ENCODE assay signal across 12 mouse cellular contexts in the genomic region with DNA sequence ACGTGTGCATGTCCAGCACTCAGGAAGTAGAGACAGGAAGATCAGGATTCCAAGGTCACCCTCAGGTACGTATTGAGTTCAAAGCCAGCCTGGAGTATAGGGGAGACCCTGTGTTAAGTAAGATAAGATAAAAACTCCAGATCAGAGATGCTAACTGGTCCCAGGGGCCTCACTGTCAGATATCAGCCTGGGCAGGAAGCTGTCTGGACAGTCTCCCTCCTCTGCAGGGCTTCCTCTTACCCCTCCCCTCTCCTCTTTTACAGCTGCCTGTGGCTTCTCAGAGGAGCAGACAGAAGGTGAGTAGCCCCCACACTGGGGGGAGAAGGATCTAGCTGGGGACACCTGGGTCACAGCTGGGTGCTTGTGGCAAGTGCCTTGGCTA. TPM values are rescaled to one million over a fixed set of nuclear protein-coding genes. Genes with fewer than 3 reads are reported as not detected.
A peak's percentile ranks its signal among the peaks of the same experiment; 100 is the strongest.
DNase-seq lines count a peak whose midpoint lies in the region; ATAC-seq lines count a peak whose summit lies in the region.
"Had no signal": no experiment of that assay in that cellular context is flagged by ENCODE, and none has a peak within 500 bp of the region (broad histone marks: within the 10 kb centered on the region; RNA-seq: fewer than 3 reads in every experiment).

No protein-coding gene starts in this region.

- no peaks in the 10 kb centered on the region for H3K9me3 ChIP-seq in neural tube, embryonic 12.5 days
- H3K9me3 ChIP-seq in embryonic facial prominence, embryonic 10.5 days = no peaks in the 10 kb centered on the region
- H3K9me3 ChIP-seq in liver, embryonic 13.5 days (replicated peaks) = no peaks in the 10 kb centered on the region
- H3K9me3 ChIP-seq: embryonic facial prominence, embryonic 15.5 days; limb, embryonic 13.5 days had no signal

- no peaks in the 10 kb centered on the region for H3K27me3 ChIP-seq in neural tube, embryonic 12.5 days (replicated peaks)
- H3K27me3 ChIP-seq in embryonic facial prominence, embryonic 10.5 days (replicated peaks; ENCODE audit: low read depth, poor library complexity, severe bottlenecking) = peaks cover 13% of the 10 kb centered on the region
- no peaks in the 10 kb centered on the region for H3K27me3 ChIP-seq in liver, embryonic 13.5 days
- H3K27me3 ChIP-seq: embryonic facial prominence, embryonic 15.5 days; limb, embryonic 13.5 days had no signal

- no peak overlapping the region for H3K4me3 ChIP-seq in neural tube, embryonic 12.5 days
- H3K4me3 ChIP-seq in embryonic facial prominence, embryonic 10.5 days = peak overlapping the region; percentile 32; the same call in 1 of the 2 replicates
- H3K4me3 ChIP-seq in liver, embryonic 13.5 days (replicated peaks) = peak overlapping the region; percentile 80
- H3K4me3 ChIP-seq: embryonic facial prominence, embryonic 15.5 days; limb, embryonic 13.5 days; myocyte had no signal

- no peak for ATAC-seq in neural tube, embryonic 12.5 days (ENCODE audit: low FRiP score, low read depth)
- peak; percentile 52 for ATAC-seq in liver, embryonic 13.5 days (ENCODE audit: low read depth)

- DNase-seq in neural tube, embryonic 10.5 days (ENCODE audit: extremely low spot score, low spot score) = no peak
- DNase-seq in embryonic facial prominence, embryonic 10.5 days (ENCODE audit: low spot score) = no peak
- peak; percentile 57 for DNase-seq in liver, embryonic 13.5 days
- DNase-seq in thymus, postnatal 0 days (ENCODE audit: low spot score) = peak; percentile 47
- DNase-seq in right cerebral cortex, postnatal 25 days = no peak
- no peak for DNase-seq in layer of hippocampus, adult 11-12 months (ENCODE audit: low spot score)
- DNase-seq: gastrocnemius, postnatal 36 days had no signal

- 0 out of 2 replicates have a peak, but pooled peaks cover 8% of the 10 kb centered on the region for H3K4me1 ChIP-seq in neural tube, embryonic 12.5 days
- peaks cover 39% of the 10 kb centered on the region for H3K4me1 ChIP-seq in embryonic facial prominence, embryonic 10.5 days
- peaks cover 96% of the 10 kb centered on the region for H3K4me1 ChIP-seq in liver, embryonic 13.5 days (replicated peaks)

- 0 out of 2 replicates have a peak overlapping the region, but pooled peaks have one; percentile 5 for H3K4me2 ChIP-seq in neural tube, embryonic 12.5 days (replicated peaks)
- peak overlapping the region; percentile 81 for H3K4me2 ChIP-seq in liver, embryonic 13.5 days
- H3K4me2 ChIP-seq: embryonic facial prominence, embryonic 15.5 days; limb, embryonic 13.5 days had no signal

- no peak overlapping the region for H3K9ac ChIP-seq in neural tube, embryonic 12.5 days
- H3K9ac ChIP-seq in liver, embryonic 13.5 days = peak overlapping the region; percentile 95
- H3K9ac ChIP-seq: embryonic facial prominence, embryonic 15.5 days; limb, embryonic 13.5 days had no signal

- no peak overlapping the region for H3K27ac ChIP-seq in neural tube, embryonic 12.5 days
- no peak overlapping the region; the same call in 1 of the 2 replicates for H3K27ac ChIP-seq in embryonic facial prominence, embryonic 10.5 days (replicated peaks)
- H3K27ac ChIP-seq in liver, embryonic 13.5 days = peak overlapping the region; percentile 99
- H3K27ac ChIP-seq: embryonic facial prominence, embryonic 15.5 days; kidney, postnatal 0 days; limb, embryonic 13.5 days had no signal

- H3K36me3 ChIP-seq in neural tube, embryonic 12.5 days = no peaks in the 10 kb centered on the region
- no peaks in the 10 kb centered on the region for H3K36me3 ChIP-seq in embryonic facial prominence, embryonic 10.5 days (replicated peaks)
- peaks cover 38% of the 10 kb centered on the region for H3K36me3 ChIP-seq in liver, embryonic 13.5 days
- H3K36me3 ChIP-seq: embryonic facial prominence, embryonic 15.5 days; limb, embryonic 13.5 days had no signal

- WGBS in neural tube, embryonic 12.5 days = 56% methylated on average over 2 of the region's 2 CpGs
- 52% methylated on average over 2 of the region's 2 CpGs for WGBS in embryonic facial prominence, embryonic 10.5 days
- 8% methylated on average over 2 of the region's 2 CpGs for WGBS in liver, embryonic 13.5 days (ENCODE audit: insufficient replicate concordance)

RNA-seq across cellular contexts. Expression of a gene that starts 0.7 kb away (rescaled TPM):
- 0.42 TPM in 1 of 2 replicates, not detected in the other for polyA plus RNA-seq in neural tube, embryonic 12.5 days (2016; fragmentation: Nextera tagmentation; extraction: Ambion mirVana)
- 0.69 and 1.4 TPM in 2 replicates for polyA plus RNA-seq in embryonic facial prominence, embryonic 10.5 days (2016; fragmentation: Nextera tagmentation; extraction: Ambion mirVana)
- 78.8 and 85.7 TPM in 2 replicates for polyA plus RNA-seq in liver, embryonic 13.5 days (2015; fragmentation: Nextera tagmentation; extraction: Ambion mirVana)
- 0.21 and 0.55 TPM in 2 replicates for polyA plus RNA-seq in thymus, postnatal 0 days (2015; fragmentation: Nextera tagmentation; extraction: Ambion mirVana)
- polyA plus RNA-seq: kidney, postnatal 0 days; myocyte had no signal

RNA-seq across cellular contexts. Expression of a gene that starts 11.3 kb away (rescaled TPM):
- polyA plus RNA-seq in neural tube, embryonic 12.5 days (2016; fragmentation: Nextera tagmentation; extraction: Ambion mirVana) = 0.70 TPM in 1 of 2 replicates, not detected in the other
- 0.28 and 0.41 TPM in 2 replicates for polyA plus RNA-seq in embryonic facial prominence, embryonic 10.5 days (2016; fragmentation: Nextera tagmentation; extraction: Ambion mirVana)
- polyA plus RNA-seq in liver, embryonic 13.5 days (2015; fragmentation: Nextera tagmentation; extraction: Ambion mirVana) = 0.30 TPM in 1 of 2 replicates, not detected in the other
- 0.13 and 0.48 TPM in 2 replicates for polyA plus RNA-seq in thymus, postnatal 0 days (2015; fragmentation: Nextera tagmentation; extraction: Ambion mirVana)

RNA-seq across cellular contexts. Expression of a gene that starts 11.3 kb away (rescaled TPM):
- polyA plus RNA-seq in neural tube, embryonic 12.5 days (2016; fragmentation: Nextera tagmentation; extraction: Ambion mirVana) = 19.0 and 19.4 TPM in 2 replicates
- 27.7 and 29.9 TPM in 2 replicates for polyA plus RNA-seq in embryonic facial prominence, embryonic 10.5 days (2016; fragmentation: Nextera tagmentation; extraction: Ambion mirVana)
- polyA plus RNA-seq in liver, embryonic 13.5 days (2015; fragmentation: Nextera tagmentation; extraction: Ambion mirVana) = 50.5 and 55.3 TPM in 2 replicates
- 100.0 and 116 TPM in 2 replicates for polyA plus RNA-seq in thymus, postnatal 0 days (2015; fragmentation: Nextera tagmentation; extraction: Ambion mirVana)

RNA-seq across cellular contexts. Expression of a gene that starts 16.2 kb away (rescaled TPM):
- polyA plus RNA-seq in neural tube, embryonic 12.5 days (2016; fragmentation: Nextera tagmentation; extraction: Ambion mirVana) = 11.2 and 11.5 TPM in 2 replicates
- polyA plus RNA-seq in embryonic facial prominence, embryonic 10.5 days (2016; fragmentation: Nextera tagmentation; extraction: Ambion mirVana) = 16.6 and 19.8 TPM in 2 replicates
- polyA plus RNA-seq in liver, embryonic 13.5 days (2015; fragmentation: Nextera tagmentation; extraction: Ambion mirVana) = 53.0 and 53.7 TPM in 2 replicates
- polyA plus RNA-seq in thymus, postnatal 0 days (2015; fragmentation: Nextera tagmentation; extraction: Ambion mirVana) = 46.7 and 58.9 TPM in 2 replicates

RNA-seq across cellular contexts. Expression of a gene that starts 16.3 kb away (rescaled TPM):
- polyA plus RNA-seq in neural tube, embryonic 12.5 days (2016; fragmentation: Nextera tagmentation; extraction: Ambion mirVana) = 1.0 and 1.4 TPM in 2 replicates
- 1.2 and 1.4 TPM in 2 replicates for polyA plus RNA-seq in embryonic facial prominence, embryonic 10.5 days (2016; fragmentation: Nextera tagmentation; extraction: Ambion mirVana)
- polyA plus RNA-seq in liver, embryonic 13.5 days (2015; fragmentation: Nextera tagmentation; extraction: Ambion mirVana) = 16.0 and 16.2 TPM in 2 replicates
- polyA plus RNA-seq in thymus, postnatal 0 days (2015; fragmentation: Nextera tagmentation; extraction: Ambion mirVana) = 37.5 and 41.1 TPM in 2 replicates

Comparison
In these comparisons a context has a peak if more than half of its experiments do, and no peak if none do; other contexts are left out.
1. DNase-seq: peak in liver, embryonic 13.5 days (single experiment) and thymus, postnatal 0 days (single experiment); none in neural tube, embryonic 10.5 days (single experiment), embryonic facial prominence, embryonic 10.5 days (single experiment), right cerebral cortex, postnatal 25 days (single experiment) and layer of hippocampus, adult 11-12 months (single experiment).
2. RNA of a gene that starts 0.7 kb away (polyA plus RNA-seq): 78.8 to 85.7 TPM in liver, embryonic 13.5 days; 0.69 to 1.4 TPM in embryonic facial prominence, embryonic 10.5 days, 0.42 TPM in neural tube, embryonic 12.5 days and 0.21 to 0.55 TPM in thymus, postnatal 0 days; every median in the first group is over 10 times any median in the second.